Mouse (Mus musculus) midbrain, postnatal 0 days (tissue): ENCODE data around the gene Chsy1. TPM values are rescaled to one million over a fixed set of nuclear protein-coding genes. Genes with fewer than 3 reads are reported as not detected.
A peak's percentile ranks its signal among the peaks of the same experiment; 100 is the strongest.

ENCODE experiments used
- ATAC-seq: fragments of 200-750 bp; cut with Nextera tagmentation; 2 replicates; pipeline ENCODE4 v1.8.0; 2017; ENCODE audit warnings: moderate number of reproducible peaks, mild to moderate bottlenecking, moderate TSS enrichment, moderate library complexity; ENCODE audit not compliant: low FRiP score
- DNase-seq: peaks from one replicate; pipeline ENCODE4 v3.0.0-alpha.2; 2015; ENCODE audit warnings: low spot score
- H3K27ac ChIP-seq: fragments of 300-500 bp; sonication (generic); 2 replicates; pipeline ENCODE4 v1.5.1; 2014; ENCODE audit warnings: low read depth, mild to moderate bottlenecking, low read length, mixed read lengths
- H3K27me3 ChIP-seq: fragments of 300-500 bp; sonication (generic); 2 replicates; pipeline ENCODE4 v1.6.1; 2014; ENCODE audit warnings: low read length, control low read depth, mixed read lengths; ENCODE audit not compliant: insufficient read depth
- H3K36me3 ChIP-seq: fragments of 300-500 bp; sonication (generic); 2 replicates; pipeline ENCODE4 v1.6.1; 2014; ENCODE audit warnings: low read length, control low read depth, mixed read lengths; ENCODE audit not compliant: insufficient read depth
- H3K4me1 ChIP-seq: fragments of 300-500 bp; sonication (generic); 2 replicates; pipeline ENCODE4 v1.6.1; 2014; ENCODE audit warnings: mild to moderate bottlenecking, control low read depth, antibody characterized with exemption, low read length, mixed read lengths; ENCODE audit not compliant: insufficient read depth
- H3K4me2 ChIP-seq: fragments of 300-500 bp; sonication (generic); 2 replicates; pipeline ENCODE4 v1.6.1; 2014; ENCODE audit warnings: low read depth, mild to moderate bottlenecking, low read length, mixed read lengths; ENCODE audit not compliant: poor library complexity, severe bottlenecking
- H3K4me3 ChIP-seq: fragments of 300-500 bp; sonication (generic); 2 replicates; pipeline ENCODE4 v1.5.1; 2014; ENCODE audit warnings: low read depth, mild to moderate bottlenecking, low read length, moderate library complexity
- H3K9ac ChIP-seq: fragments of 300-500 bp; sonication (generic); replicated peaks from 2 replicates; pipeline ENCODE4 v1.6.1; 2014; ENCODE audit warnings: mild to moderate bottlenecking, low read length, moderate library complexity, mixed read lengths; ENCODE audit not compliant: poor library complexity, severe bottlenecking
- H3K9me3 ChIP-seq: fragments of 300-500 bp; sonication (generic); 2 replicates; pipeline ENCODE4 v1.6.1; 2016; ENCODE audit warnings: low read length, control low read depth
- CTCF ChIP-seq: IDR thresholded peaks from 2 replicates; pipeline ENCODE4 v1.5.1; 2016; ENCODE audit warnings: antibody characterized with exemption, mild to moderate bottlenecking
- WGBS: fragments of 180-500 bp; shearing (Covaris S2); extraction: QIAGEN DNeasy Blood & Tissue Kit; methylation state at CpG from one replicate; pipeline ENCODE4 v1.1.7; 2014; 5-methylcytosine and 5-hydroxymethylcytosine counted together
- polyA plus RNA-seq: library from polyadenylated mRNA; unstranded; fragments of >200 nt; fragmentation: Nextera tagmentation; extraction: Ambion mirVana; gene quantifications from 2 replicates; pipeline ENCODE4 v1.2.1, GENCODE M21; 2015
- total RNA-seq: library from RNA; depleted of rRNA; stranded (reverse); fragments of >200 nt; gene quantifications from 2 replicates; pipeline ENCODE4 v1.2.3, GENCODE M21; 2014

Chsy1 gene
- total and polyA plus RNA-seq, 2 experiments from 2014 or later, result 7.2 to 38.9 TPM

DNA sequence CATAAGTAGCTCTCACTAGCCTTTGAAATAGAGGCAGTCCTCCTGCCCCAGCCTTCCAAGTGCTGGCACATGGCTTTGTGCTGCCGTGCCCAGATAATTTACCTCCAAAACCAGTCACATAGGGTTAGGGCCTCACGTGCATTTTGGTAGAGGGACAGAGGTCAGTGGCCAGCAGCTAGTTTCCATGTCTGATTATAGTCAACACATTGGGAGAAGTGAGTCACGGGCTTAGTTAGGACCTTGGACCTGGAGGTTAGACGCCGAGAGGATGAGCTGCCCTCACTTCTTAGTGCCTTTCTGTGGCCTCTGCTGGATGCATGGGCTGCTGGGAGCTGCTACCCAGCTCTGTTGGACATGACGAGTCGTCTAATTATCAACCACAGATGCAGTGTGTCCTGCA lies 107.7 kb downstream of the Chsy1 start:
- no peaks in the 10 kb centered on the region for H3K36me3 ChIP-seq
- no peaks in the 10 kb centered on the region for H3K9me3 ChIP-seq
- TF ChIP-seq CTCF, result no peak
- ATAC-seq (no peak), DNase-seq (no peak)
- H3K4me1 ChIP-seq, result no peaks in the 10 kb centered on the region
- WGBS, result 77% methylated on average over 7 of the region's 7 CpGs
- no peaks in the 10 kb centered on the region for H3K27me3 ChIP-seq
- H3K27ac ChIP-seq, result no peak overlapping the region
- no peak overlapping the region for H3K4me3 ChIP-seq
- no peak overlapping the region for H3K4me2 ChIP-seq
- no peak overlapping the region for H3K9ac ChIP-seq

DNA sequence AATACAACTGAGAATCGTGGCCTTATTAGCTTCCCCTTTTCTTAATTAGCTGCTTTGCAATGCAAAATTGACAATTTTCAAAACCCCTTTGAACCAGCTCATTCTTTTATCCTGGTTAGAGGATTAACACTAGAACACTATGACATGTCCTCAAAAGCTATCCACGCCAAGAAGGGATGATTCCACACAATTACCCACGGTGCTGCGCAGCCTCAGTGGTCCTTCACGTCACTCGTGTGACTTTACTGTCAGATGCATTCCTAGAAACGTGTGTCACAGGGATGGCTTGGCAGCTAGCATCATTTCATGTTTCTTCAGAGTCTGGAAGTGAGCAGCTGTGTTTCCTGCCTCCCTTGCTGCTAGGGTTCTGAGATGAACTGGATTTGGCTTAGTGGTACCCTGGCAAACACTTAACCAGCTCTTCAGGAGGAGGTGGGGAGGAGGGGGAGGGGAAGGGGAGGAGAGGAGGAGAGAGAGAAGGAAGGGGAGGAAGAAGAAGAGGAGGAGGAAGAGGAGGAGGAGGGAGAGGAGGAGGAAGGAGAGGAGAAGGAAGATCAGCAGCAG lies 108.3 kb downstream of the Chsy1 start:
- no peaks in the 10 kb centered on the region for H3K27me3 ChIP-seq
- H3K27ac ChIP-seq, result no peak overlapping the region
- ATAC-seq (peak; percentile 66; the same call in 1 of the 2 replicates), DNase-seq (peak; percentile 35)
- H3K36me3 ChIP-seq, result no peaks in the 10 kb centered on the region
- no peaks in the 10 kb centered on the region for H3K4me1 ChIP-seq
- H3K4me3 ChIP-seq, result no peak overlapping the region
- H3K9me3 ChIP-seq, result no peaks in the 10 kb centered on the region
- 30% methylated on average over 7 of the region's 7 CpGs for WGBS
- no peak overlapping the region for H3K4me2 ChIP-seq
- no peak for TF ChIP-seq CTCF
- no peak overlapping the region for H3K9ac ChIP-seq

DNA sequence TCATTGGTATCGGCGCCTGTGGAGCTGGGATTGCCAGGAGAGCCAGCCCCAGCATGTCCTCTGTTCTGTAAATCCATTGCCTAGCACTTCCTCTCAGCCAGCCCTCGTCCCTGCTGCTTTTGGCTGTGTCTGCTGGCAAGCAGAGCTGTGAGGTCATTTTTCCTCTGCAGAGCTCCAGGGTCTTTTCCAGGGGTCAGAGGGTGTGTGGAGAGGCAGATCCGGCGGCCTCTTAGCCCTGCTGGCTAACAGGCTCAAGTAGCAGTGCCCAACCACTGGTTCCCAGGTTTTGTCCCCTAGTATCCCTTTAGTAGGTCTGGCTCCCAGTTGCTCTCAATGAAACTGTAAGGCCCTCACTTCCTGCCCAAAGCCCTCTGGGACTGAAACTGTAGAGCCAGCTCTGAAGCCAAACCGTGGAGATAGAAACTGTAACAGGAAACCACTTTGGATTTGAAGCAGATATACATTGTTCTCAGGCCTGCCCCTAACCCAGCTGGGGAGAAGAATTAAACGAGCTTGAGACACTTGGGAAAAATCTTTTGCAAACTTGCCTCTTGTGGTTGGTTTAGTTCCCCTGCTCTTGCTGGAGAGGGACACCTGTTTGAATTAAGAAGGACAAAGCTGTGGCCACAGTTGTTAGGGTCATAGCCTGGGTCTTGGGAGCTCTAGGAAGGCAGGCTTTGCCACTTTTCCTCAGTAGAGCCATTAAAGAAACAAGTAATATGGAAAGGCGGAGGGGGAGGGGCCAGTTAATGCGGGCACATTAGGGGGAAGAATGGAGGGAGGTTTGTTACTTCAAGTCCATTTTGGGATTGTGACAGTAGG lies 109.1 kb downstream of the Chsy1 start:
- H3K9ac ChIP-seq, result no peak overlapping the region
- no peaks in the 10 kb centered on the region for H3K9me3 ChIP-seq
- TF ChIP-seq CTCF, result no peak
- H3K4me1 ChIP-seq, result no peaks in the 10 kb centered on the region
- H3K27me3 ChIP-seq, result no peaks in the 10 kb centered on the region
- ATAC-seq (peak; percentile 56; the same call in 1 of the 2 replicates), DNase-seq (peak; percentile 63)
- H3K4me3 ChIP-seq, result no peak overlapping the region
- H3K4me2 ChIP-seq, result no peak overlapping the region
- H3K27ac ChIP-seq, result peak overlapping the region; percentile 21; the same call in 1 of the 2 replicates
- 33% methylated on average over 9 of the region's 9 CpGs for WGBS
- no peaks in the 10 kb centered on the region for H3K36me3 ChIP-seq

DNA sequence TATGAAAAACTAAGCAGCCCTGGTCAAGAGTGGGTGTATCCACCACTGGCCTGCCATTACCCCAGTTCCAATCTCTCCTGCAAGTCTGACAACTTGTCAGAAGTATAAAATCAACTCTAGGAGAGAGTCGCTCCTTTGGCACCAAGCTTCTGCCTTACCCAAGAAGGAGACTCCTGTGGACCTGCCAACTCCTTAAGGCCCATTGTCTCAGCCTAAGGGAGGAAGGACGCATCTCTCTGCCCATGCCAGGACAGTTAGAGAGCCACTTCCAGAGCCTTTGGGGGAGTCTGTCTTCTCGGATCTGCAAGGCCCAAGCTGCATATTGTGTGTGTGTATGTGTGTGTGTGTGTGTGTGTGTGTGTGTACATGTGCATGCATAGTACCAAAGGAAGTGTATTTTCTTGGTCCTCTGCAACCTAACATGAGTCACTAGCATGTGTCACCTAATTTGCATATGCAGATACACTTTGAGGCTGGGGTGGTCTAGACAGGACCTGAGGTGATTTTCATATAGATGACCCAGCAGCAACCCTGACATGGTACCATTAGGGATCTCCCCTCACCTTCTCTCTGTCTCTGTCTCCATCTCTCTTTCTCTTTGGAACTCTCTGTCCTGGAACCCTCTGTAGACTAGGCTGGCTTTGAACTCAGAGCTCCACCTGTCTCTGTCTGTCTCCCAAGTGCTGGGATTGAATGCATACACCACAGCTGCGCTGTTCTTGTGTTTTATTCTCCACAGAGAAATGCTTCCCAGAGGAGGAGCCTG lies 109.9 kb downstream of the Chsy1 start:
- no peak overlapping the region for H3K4me2 ChIP-seq
- H3K4me3 ChIP-seq, result no peak overlapping the region
- DNase-seq (no peak), ATAC-seq (no peak)
- no peak overlapping the region for H3K9ac ChIP-seq
- no peaks in the 10 kb centered on the region for H3K9me3 ChIP-seq
- WGBS, result 86% methylated on average over 4 of the region's 4 CpGs
- no peaks in the 10 kb centered on the region for H3K4me1 ChIP-seq
- H3K27me3 ChIP-seq, result no peaks in the 10 kb centered on the region
- no peak overlapping the region for H3K27ac ChIP-seq
- TF ChIP-seq CTCF, result no peak
- H3K36me3 ChIP-seq, result no peaks in the 10 kb centered on the region

DNA sequence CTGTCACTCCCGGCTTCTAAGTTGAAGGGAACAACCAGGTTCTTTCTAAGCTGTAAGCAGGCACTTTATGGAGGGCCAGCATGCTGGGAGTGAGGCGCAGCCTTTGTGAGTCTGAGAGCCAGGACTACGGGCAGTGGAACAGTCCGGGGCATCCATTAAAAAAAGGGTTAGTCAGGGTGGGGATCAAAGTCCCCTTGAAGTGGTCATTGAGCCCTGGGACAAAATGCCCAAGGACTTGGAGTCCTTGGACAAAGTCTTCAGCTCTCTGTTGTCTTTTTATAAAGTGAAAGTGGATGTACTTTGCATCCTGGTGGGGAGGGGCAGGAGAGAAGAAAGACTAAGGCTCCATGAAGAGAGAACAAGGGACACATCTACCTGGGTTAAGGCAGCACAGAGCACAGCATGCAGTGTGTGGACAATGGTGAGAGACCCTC lies 110.5 kb downstream of the Chsy1 start:
- DNase-seq (no peak), ATAC-seq (no peak)
- no peak overlapping the region for H3K9ac ChIP-seq
- no peaks in the 10 kb centered on the region for H3K36me3 ChIP-seq
- no peak for TF ChIP-seq CTCF
- no peak overlapping the region for H3K4me2 ChIP-seq
- H3K9me3 ChIP-seq, result no peaks in the 10 kb centered on the region
- WGBS, result 64% methylated on average over 4 of the region's 4 CpGs
- H3K4me3 ChIP-seq, result no peak overlapping the region
- H3K27ac ChIP-seq, result no peak overlapping the region
- H3K27me3 ChIP-seq, result no peaks in the 10 kb centered on the region
- no peaks in the 10 kb centered on the region for H3K4me1 ChIP-seq
